Mouse (Mus musculus): ENCODE results near the gene Pdgfc. TPM values are rescaled to one million over a fixed set of nuclear protein-coding genes. Genes with fewer than 3 reads are reported as not detected.

Pdgfc gene
- polyA plus RNA-seq, 1 experiment from 2014 or later: 3.3 TPM

GRCm38 (mm10) chr3:81262801-81263200, 226.6 kb downstream of the Pdgfc start:
- Histone ChIP-seq H3K27ac (ENCODE audit: low read depth, low read length) (no peak overlapping the region), H3K27me3 (ENCODE audit: control insufficient read depth, insufficient read depth, low read length) (no peaks in the 10 kb centered on the region), H3K4me1 (ENCODE audit: control insufficient read depth, insufficient read depth, low read length) (no peaks in the 10 kb centered on the region), H3K4me3 (ENCODE audit: low read depth, low read length) (no peak overlapping the region), H3K4me2 (ENCODE audit: low read depth, low read length) (no peak overlapping the region), H3K36me3 (ENCODE audit: control insufficient read depth, insufficient read depth, low read length) (no peaks in the 10 kb centered on the region), H3K9me3 (ENCODE audit: control insufficient read depth, low read length) (no peaks in the 10 kb centered on the region), H3K9ac (replicated peaks; ENCODE audit: low read depth, low read length) (no peak overlapping the region)
- ATAC-seq (ENCODE audit: low read depth): no peak
- WGBS: 97% methylated on average over 1 of the region's 1 CpGs

Other genes with a start within 250 kb of the Pdgfc start
- 198 and 293 TPM in 2 replicates for gene Gria2, start 233.6 kb upstream of the Pdgfc start, polyA plus RNA-seq (2014; fragmentation: Nextera tagmentation; extraction: Ambion mirVana)
- gene Glrb, start 122.8 kb upstream of the Pdgfc start, polyA plus RNA-seq (2014; fragmentation: Nextera tagmentation; extraction: Ambion mirVana): 45.5 and 59.8 TPM in 2 replicates